Mouse (Mus musculus) retina, postnatal 7 days (tissue): ENCODE data around the gene Magi1.

Experiments used
- DNase-seq: peaks from one replicate; pipeline ENCODE4 v3.0.0-alpha.2; 2012; ENCODE audit warnings: low read depth, low spot score

The Magi1 gene

GRCm38 (mm10) chr6:94203642-94204145 lies 80.0 kb downstream of the Magi1 start:
- no peak for DNase-seq

DNA sequence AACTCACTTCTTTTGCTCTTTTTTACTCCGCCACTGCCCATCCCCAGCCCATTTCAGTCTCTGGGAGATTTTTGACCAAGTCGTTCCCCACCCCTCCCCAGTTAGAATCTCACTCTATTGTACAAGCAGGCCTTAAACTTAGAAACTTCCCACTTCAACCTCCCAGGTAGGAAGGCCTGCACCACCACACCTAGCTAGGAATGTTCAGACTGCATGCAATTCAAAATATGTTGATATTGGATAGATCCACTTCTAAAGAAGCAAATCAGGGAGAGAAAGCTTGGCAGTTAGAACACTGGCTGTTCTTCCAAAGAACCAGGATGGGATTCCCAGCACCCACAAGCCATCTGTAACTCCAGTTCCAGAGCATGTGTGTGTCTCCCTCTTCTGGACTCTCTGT lies 81.8 kb downstream of the Magi1 start:
- DNase-seq = no peak

GRCm38 (mm10) chr6:94200910-94201309 lies 82.8 kb downstream of the Magi1 start:
- no peak for DNase-seq

DNA sequence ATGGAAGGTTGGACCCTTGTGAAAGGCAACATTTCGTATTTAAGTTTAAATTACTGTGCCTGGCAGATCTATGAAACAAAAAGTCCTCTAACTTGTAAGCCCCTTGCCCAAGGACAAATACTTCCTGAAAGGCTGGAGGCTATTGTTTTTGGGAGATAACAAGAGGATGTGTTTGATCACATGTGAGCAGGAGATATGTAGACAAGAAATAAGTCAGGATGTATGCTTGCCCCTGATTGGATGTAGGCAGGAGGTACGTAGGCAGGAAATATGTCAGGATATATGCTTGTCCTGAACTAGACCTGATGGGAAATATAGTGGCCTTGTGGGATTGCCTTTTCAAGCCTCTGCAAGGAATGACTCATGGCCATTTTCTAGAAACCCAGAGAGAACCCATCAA lies 84.0 kb downstream of the Magi1 start:
- no peak for DNase-seq

DNA sequence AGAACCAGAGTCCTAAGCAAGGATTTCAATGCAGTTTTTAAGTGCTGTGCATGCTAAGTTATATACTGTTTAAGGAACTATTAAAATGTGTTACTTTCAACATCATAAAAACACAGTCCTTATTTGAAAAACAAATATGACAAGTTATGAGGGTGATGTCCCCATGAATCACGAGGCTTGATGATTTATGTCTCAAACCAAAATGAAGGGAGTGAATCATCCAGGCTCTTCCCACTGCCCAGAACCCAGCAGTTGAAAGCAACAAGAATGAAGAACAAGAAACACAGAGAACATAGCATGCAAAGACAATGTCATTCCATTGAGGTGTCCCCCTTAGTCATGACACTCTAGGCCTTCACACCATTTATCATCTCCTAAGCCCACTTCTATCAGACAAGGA lies 85.9 kb downstream of the Magi1 start:
- no peak for DNase-seq

DNA sequence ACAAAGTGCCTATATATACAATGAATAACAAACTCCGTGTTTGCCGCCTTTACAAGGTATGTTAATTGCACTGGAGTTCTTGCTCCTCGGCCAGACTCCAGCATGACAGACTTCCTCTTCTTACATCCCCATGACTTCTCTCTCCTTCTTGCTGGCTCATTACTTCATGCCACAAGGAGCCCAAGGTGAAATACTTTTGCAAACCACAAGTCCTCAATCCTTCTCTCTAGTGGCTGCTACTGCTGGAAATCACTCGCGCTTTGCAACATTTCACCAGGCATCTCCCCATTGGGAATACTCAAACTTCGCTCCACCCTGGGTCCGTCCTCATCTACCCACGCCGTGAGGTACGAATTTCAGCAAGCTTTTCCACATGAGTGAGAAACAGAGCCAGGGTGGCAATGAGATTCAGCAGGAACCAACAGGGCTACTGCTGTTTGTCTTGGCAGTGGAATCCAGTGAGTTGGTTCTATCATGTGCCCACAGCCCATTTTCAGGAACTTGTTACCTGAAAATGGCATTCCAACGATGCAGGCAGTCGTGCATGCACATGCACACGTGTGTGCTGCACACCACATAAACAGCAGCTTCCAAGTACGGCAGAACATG lies 88.3 kb downstream of the Magi1 start:
- DNase-seq = no peak

DNA sequence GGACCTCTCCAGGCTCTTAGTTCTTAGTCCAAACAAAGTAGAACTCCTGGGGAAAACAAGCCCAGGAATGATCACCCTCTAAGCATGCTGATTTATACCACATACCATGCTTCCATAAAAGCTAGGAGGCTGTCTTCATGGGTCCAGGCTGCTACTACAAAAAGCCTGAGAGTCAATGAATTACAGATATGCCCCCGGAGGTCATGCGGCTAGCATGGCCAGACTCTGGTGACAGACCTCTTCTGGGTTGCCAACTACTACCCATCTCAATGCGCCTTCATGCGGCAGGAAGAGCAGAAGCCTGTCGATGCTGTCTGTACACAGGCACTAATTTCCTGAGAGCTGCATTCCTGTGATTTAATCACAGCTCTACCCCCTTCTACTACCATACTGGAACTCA lies 92.9 kb downstream of the Magi1 start:
- no peak for DNase-seq

GRCm38 (mm10) chr6:94189379-94189778 lies 94.3 kb downstream of the Magi1 start:
- DNase-seq = no peak

DNA sequence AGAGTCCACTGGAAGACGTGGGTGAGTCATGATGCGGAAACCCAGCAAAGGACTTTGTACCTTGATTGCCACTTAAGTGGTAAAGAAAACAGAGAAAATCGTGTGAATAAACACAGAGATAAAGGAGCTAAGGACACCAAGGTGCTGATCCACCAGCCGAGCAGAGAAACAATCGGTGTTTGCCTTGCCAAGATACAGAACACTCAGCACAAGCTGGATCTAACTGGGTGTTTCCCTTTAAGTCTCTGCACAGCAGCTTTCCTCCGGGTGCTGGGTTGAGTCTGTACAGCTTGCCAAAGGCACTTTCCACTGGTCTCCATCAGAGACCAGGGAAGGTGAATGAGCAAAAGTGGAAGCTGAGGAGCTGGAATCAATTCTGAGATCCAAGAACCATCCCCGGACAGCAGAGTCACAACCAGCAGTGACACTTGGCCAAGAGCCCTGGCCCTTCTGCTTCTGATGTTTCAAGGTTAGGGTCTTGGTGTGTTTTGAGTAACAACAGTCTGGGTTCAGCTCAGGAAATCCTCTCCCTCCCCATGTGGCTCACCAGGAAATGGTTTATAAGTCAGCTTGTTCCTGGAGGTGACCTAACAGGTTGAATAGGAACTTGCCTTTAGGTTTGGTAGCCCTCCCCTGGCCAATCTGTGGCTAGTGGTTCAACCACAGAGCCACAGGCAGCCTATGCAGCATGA lies 96.9 kb downstream of the Magi1 start:
- no peak for DNase-seq

DNA sequence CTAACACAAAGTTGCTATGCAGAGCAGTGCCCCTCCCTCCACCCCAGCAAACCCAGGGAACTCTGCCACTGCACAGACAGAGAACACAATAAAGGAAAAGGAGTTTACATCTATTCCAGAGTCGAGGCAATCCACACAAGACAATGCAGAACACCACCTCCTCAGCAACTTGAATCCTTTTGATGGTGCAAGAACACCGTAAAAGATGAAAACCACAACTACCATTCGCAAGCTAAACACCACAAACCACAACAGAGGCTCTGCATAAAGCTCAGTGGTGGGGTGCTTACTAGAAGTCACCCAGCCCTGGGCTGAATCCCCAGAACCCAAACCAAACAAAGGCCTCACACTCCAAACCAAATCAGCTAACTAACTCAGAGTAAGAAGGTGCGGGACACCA lies 99.4 kb downstream of the Magi1 start:
- DNase-seq = no peak

GRCm38 (mm10) chr6:94183354-94183851 lies 100.3 kb downstream of the Magi1 start:
- DNase-seq = no peak

DNA sequence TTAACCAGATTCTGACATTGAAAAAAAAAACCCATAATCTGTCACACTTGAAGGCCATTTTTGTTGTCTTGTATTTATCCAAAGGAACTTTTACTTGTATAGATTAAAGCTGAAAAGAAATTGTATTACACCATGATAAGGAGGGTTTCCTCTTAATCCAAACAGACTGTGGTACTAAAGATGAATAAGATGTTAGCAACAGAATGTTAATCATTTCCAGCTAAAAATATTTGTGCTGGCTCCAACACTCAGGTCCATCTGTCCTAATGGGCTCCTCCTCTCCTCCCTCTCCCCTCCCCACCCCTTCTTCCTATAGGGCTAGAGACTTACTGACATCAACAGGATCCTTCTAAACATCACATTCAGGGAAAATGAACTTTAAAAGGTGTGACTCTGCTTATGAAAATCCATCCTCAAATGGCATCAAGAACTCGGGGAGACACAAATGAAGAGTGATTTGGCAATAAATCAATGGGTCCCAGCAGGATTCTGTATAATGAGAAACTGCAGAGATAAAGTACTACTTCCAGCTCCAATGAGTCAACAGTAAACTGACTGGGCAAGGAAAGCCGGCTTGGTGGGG lies 102.0 kb downstream of the Magi1 start:
- DNase-seq = no peak

GRCm38 (mm10) chr6:94180331-94181150 lies 103.2 kb downstream of the Magi1 start:
- DNase-seq = no peak

DNA sequence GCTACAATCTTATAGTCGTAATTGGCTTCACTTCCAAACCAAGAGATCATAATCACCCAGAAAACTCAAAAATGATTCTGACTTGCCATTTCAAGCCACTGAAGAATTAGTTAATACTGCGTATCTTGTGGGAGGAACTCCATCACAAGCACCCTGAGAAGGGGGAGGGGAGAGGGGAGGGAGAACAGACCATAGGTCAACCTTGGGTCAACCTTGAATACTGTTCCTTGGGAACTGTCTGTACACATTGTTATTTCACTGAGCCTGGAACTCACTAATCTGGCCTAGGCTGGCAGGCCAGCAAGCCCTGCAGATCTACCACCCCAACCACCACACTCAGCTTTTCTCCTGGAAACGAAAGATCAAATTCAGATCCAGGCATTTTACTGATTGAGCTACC lies 106.2 kb downstream of the Magi1 start:
- no peak for DNase-seq

GRCm38 (mm10) chr6:94176705-94177104 lies 107.0 kb downstream of the Magi1 start:
- no peak for DNase-seq

DNA sequence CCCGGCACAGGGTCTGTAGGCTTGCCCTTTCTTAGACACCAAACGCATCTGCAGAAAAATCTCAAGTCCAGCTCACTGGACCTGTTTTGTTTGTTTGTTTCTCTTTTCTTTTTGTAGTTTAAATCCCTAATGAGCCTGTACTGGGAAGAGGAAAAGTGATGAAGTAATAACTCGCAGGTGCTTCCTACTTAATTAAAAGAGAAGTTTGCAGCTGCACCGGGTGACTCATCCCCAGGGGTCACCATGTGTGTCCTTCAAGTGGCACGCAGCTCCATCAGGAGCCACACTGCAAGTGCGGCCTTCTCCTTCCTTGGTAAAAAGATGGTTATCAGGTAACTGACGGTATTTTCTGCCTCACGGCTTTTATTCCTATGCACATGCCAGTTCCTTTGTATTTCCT lies 112.5 kb downstream of the Magi1 start:
- no peak for DNase-seq

DNA sequence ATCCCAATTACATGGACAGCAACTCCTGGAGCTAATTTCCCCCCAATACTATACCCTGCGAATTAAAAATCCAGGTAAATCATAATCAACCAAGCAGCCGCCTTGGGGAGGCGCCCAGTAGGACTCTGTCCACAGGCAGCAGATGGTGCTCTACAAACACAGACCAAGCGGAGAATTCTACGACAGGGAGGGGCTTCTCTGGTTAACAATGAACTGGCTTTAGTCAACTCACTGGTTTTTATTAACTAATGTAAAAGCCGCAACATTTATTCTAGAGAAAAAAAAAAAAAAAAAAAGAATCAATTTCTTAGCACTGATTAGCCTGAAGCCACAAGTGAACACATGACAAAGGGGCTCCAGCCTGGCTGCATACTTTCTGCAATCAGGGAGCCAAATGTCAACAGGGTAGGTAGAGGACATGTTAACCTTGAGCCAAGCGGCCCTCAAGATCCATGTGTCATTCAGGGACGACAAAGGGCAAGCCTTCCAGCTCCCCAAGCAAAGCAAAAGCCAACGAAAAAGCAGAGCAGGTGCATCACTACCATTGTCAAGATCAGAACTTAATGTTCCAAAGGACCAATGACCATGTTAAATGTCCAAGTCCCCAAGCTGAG lies 114.0 kb downstream of the Magi1 start:
- no peak for DNase-seq

GRCm38 (mm10) chr6:94165951-94166350 lies 117.8 kb downstream of the Magi1 start:
- DNase-seq = no peak

GRCm38 (mm10) chr6:94164753-94165536 lies 118.8 kb downstream of the Magi1 start:
- DNase-seq = no peak

DNA sequence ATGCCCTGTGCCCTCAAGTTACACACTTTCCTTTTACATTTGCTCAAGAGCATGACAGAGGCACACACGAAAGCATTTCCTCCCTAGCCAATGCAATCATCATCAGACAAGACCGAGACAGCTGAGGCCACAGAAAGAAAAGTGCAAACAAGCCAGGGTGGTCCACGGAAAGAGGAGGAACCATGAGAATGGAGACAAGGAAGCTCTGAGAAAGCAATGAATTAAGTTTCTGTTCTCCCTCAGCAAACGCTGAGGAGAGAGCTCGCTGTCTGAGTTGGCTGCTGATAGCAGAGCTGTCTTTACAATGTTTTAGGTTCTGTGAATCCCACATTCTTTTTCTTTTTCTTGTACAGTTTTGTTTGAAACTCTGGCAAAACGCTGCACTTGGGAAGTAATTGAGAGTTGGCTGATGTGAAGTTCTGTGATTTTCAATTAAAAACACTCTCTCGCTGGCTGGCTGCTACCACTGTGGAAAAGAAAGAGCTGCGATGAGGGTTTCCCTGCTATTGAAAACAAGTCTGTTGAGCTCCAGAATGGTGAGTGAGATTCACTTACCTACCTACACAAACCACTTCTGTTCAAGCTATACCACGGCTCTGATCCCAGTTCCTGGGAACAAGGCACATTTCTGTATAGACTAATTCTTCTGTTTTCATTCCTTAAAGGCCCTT lies 120.3 kb downstream of the Magi1 start:
- DNase-seq = no peak
